Mouse (Mus musculus) hindbrain, embryonic 14.5 days (tissue): ENCODE results near the gene Clip2. TPM values are rescaled to one million over a fixed set of nuclear protein-coding genes. Genes with fewer than 3 reads are reported as not detected.

Experiments
- ATAC-seq: fragments of 200-750 bp; cut with Nextera tagmentation; 2 replicates; pipeline ENCODE4 v1.8.0; 2017; ENCODE audit warnings: moderate number of reproducible peaks, mild to moderate bottlenecking, moderate TSS enrichment, moderate library complexity; ENCODE audit not compliant: low FRiP score
- DNase-seq: peaks from one replicate; pipeline ENCODE4 v3.0.0-alpha.2; 2015; ENCODE audit warnings: low spot score
- H3K27ac ChIP-seq: fragments of 300-500 bp; sonication (generic); 2 replicates; pipeline ENCODE4 v1.5.1; 2014; ENCODE audit warnings: mild to moderate bottlenecking, moderate library complexity
- H3K27me3 ChIP-seq: fragments of 300-500 bp; sonication (generic); 2 replicates; pipeline ENCODE4 v1.6.1; 2014; ENCODE audit warnings: mild to moderate bottlenecking, low read length, mixed read lengths; ENCODE audit not compliant: control insufficient read depth, insufficient read depth
- H3K36me3 ChIP-seq: fragments of 300-500 bp; sonication (generic); replicated peaks from 2 replicates; pipeline ENCODE4 v1.6.1; 2014; ENCODE audit not compliant: control insufficient read depth, insufficient read depth
- H3K4me1 ChIP-seq: fragments of 300-500 bp; sonication (generic); replicated peaks from 2 replicates; pipeline ENCODE4 v1.6.1; 2014; ENCODE audit warnings: antibody characterized with exemption, low read length, mixed read lengths; ENCODE audit not compliant: control insufficient read depth, insufficient read depth
- H3K4me2 ChIP-seq: fragments of 300-500 bp; sonication (generic); replicated peaks from 2 replicates; pipeline ENCODE4 v1.6.1; 2014; ENCODE audit warnings: mild to moderate bottlenecking, moderate library complexity
- H3K4me3 ChIP-seq: fragments of 300-500 bp; sonication (generic); replicated peaks from 2 replicates; pipeline ENCODE4 v1.5.1; 2014; ENCODE audit warnings: mild to moderate bottlenecking, low read length
- H3K9ac ChIP-seq: fragments of 300-500 bp; sonication (generic); 2 replicates; pipeline ENCODE4 v1.6.1; 2014
- H3K9me3 ChIP-seq: fragments of 300-500 bp; sonication (generic); 2 replicates; pipeline ENCODE4 v1.6.1; 2016; ENCODE audit warnings: low read length; ENCODE audit not compliant: control insufficient read depth
- WGBS: fragments of 180-500 bp; shearing (Covaris S2); extraction: QIAGEN DNeasy Blood & Tissue Kit; methylation state at CpG from one replicate; pipeline ENCODE4 v1.1.7; 2014; 5-methylcytosine and 5-hydroxymethylcytosine counted together
- polyA plus RNA-seq: library from polyadenylated mRNA; unstranded; fragments of >200 nt; fragmentation: Nextera tagmentation; extraction: Ambion mirVana; gene quantifications from 2 replicates; pipeline ENCODE4 v1.2.1, GENCODE M21; 2014

Clip2 gene
- polyA plus RNA-seq, 1 experiment from 2014 or later, result 16.8 TPM

GRCm38 (mm10) chr5:134582221-134582907, 30.1 kb upstream of the Clip2 start:
- peak; percentile 98 for DNase-seq
- 7% methylated on average over 29 of the region's 30 CpGs for WGBS
- Histone ChIP-seq H3K9ac (peak overlapping the region; percentile 67), H3K4me3 (peak overlapping the region; percentile 65), H3K36me3 (peaks cover 2% of the 10 kb centered on the region; the same call in 1 of the 2 replicates), H3K27me3 (no peaks in the 10 kb centered on the region), H3K9me3 (no peaks in the 10 kb centered on the region), H3K27ac (no peak overlapping the region), H3K4me1 (peaks cover 9% of the 10 kb centered on the region; the same call in 1 of the 2 replicates), H3K4me2 (peak overlapping the region; percentile 76)
- ATAC-seq, result peak; percentile 96

GRCm38 (mm10) chr5:134581146-134581545, 28.9 kb upstream of the Clip2 start, which contains the start of gene Rfc2:
TSS of gene Rfc2 (plus strand) at chr5:134581366.
- no peak for ATAC-seq
- 91% methylated on average over 5 of the region's 5 CpGs for WGBS
- no peaks in the 10 kb centered on the region for H3K9me3 ChIP-seq
- no peak within 1 kb of the TSS for H3K4me2 ChIP-seq
- H3K27me3 ChIP-seq, result no peaks in the 10 kb centered on the region
- no peak within 1 kb of the TSS for H3K27ac ChIP-seq
- no peak for DNase-seq
- no peak within 1 kb of the TSS for H3K9ac ChIP-seq
- no peak within 1 kb of the TSS for H3K4me3 ChIP-seq
- no peaks in the 10 kb centered on the region; the same call in 1 of the 2 replicates for H3K36me3 ChIP-seq
- H3K4me1 ChIP-seq, result peaks cover 9% of the 10 kb centered on the region; the same call in 1 of the 2 replicates

- Histone ChIP-seq H3K27ac (no peak overlapping the region), H3K36me3 (no peaks in the 10 kb centered on the region), H3K9me3 (no peaks in the 10 kb centered on the region), H3K27me3 (no peaks in the 10 kb centered on the region), H3K4me1 (peaks cover 9% of the 10 kb centered on the region; the same call in 1 of the 2 replicates), H3K4me2 (no peak overlapping the region), H3K9ac (no peak overlapping the region), H3K4me3 (no peak overlapping the region)
- WGBS, result 73% methylated on average over 3 of the region's 3 CpGs
- DNase-seq (no peak), ATAC-seq (no peak)
Measured at GRCm38 (mm10) chr5:134579135-134579534, 26.9 kb upstream of the Clip2 start.

GRCm38 (mm10) chr5:134577534-134577933, 25.3 kb upstream of the Clip2 start:
- 83% methylated on average over 7 of the region's 7 CpGs for WGBS
- peaks cover 3% of the 10 kb centered on the region; the same call in 1 of the 2 replicates for H3K4me1 ChIP-seq
- H3K4me3 ChIP-seq, result no peak overlapping the region
- ATAC-seq (no peak), DNase-seq (no peak)
- no peaks in the 10 kb centered on the region for H3K9me3 ChIP-seq
- H3K27ac ChIP-seq, result no peak overlapping the region
- no peaks in the 10 kb centered on the region for H3K27me3 ChIP-seq
- H3K4me2 ChIP-seq, result no peak overlapping the region
- no peak overlapping the region for H3K9ac ChIP-seq
- H3K36me3 ChIP-seq, result no peaks in the 10 kb centered on the region

GRCm38 (mm10) chr5:134576517-134577220, 24.4 kb upstream of the Clip2 start:
- Histone ChIP-seq H3K27ac (no peak overlapping the region), H3K4me3 (no peak overlapping the region), H3K9ac (no peak overlapping the region), H3K27me3 (no peaks in the 10 kb centered on the region), H3K4me2 (no peak overlapping the region), H3K4me1 (peaks cover 8% of the 10 kb centered on the region), H3K36me3 (no peaks in the 10 kb centered on the region), H3K9me3 (no peaks in the 10 kb centered on the region)
- no peak for DNase-seq
- ATAC-seq, result no peak
- 80% methylated on average over 14 of the region's 14 CpGs for WGBS

- H3K9me3 ChIP-seq, result no peaks in the 10 kb centered on the region
- no peak overlapping the region for H3K27ac ChIP-seq
- no peaks in the 10 kb centered on the region for H3K36me3 ChIP-seq
- ATAC-seq (no peak), DNase-seq (no peak)
- no peak overlapping the region for H3K9ac ChIP-seq
- no peaks in the 10 kb centered on the region for H3K27me3 ChIP-seq
- H3K4me3 ChIP-seq, result no peak overlapping the region
- 97% methylated on average over 5 of the region's 5 CpGs for WGBS
- no peak overlapping the region for H3K4me2 ChIP-seq
- H3K4me1 ChIP-seq, result peaks cover 8% of the 10 kb centered on the region
Measured at GRCm38 (mm10) chr5:134575833-134576232, 23.6 kb upstream of the Clip2 start.

- no peaks in the 10 kb centered on the region for H3K27me3 ChIP-seq
- 42% methylated on average over 10 of the region's 10 CpGs for WGBS
Measured at GRCm38 (mm10) chr5:134572508-134573214, 20.4 kb upstream of the Clip2 start.

GRCm38 (mm10) chr5:134571730-134572507, 19.7 kb upstream of the Clip2 start:
- H3K27me3 ChIP-seq, result no peaks in the 10 kb centered on the region
- DNase-seq (peak; percentile 83), ATAC-seq (peak; percentile 66; the same call in 1 of the 2 replicates)
- H3K4me3 ChIP-seq, result peak overlapping the region; percentile 50
- H3K4me1 ChIP-seq, result peaks cover 8% of the 10 kb centered on the region
- H3K36me3 ChIP-seq, result no peaks in the 10 kb centered on the region
- H3K27ac ChIP-seq, result peak overlapping the region; percentile 82
- WGBS, result 2% methylated on average over 23 of the region's 23 CpGs
- peak overlapping the region; percentile 94 for H3K4me2 ChIP-seq
- no peaks in the 10 kb centered on the region for H3K9me3 ChIP-seq
- peak overlapping the region; percentile 72 for H3K9ac ChIP-seq

More at GRCm38 (mm10) chr5:134572508-134573214, 20.4 kb upstream of the Clip2 start:
- Histone ChIP-seq H3K9me3 (no peaks in the 10 kb centered on the region), H3K4me2 (peak overlapping the region; percentile 94), H3K27ac (peak overlapping the region; percentile 82; the same call in 1 of the 2 replicates), H3K9ac (peak overlapping the region; percentile 72), H3K36me3 (no peaks in the 10 kb centered on the region), H3K4me3 (peak overlapping the region; percentile 50), H3K4me1 (peaks cover 8% of the 10 kb centered on the region)
- no peak for DNase-seq
- no peak for ATAC-seq
